Mouse (Mus musculus): Measurements from ENCODE around the gene 2810408A11Rik. TPM values are rescaled to one million over a fixed set of nuclear protein-coding genes. Genes with fewer than 3 reads are reported as not detected.

Gene 2810408A11Rik
- polyA plus RNA-seq, 1 experiment from 2014 or later = 6.4 TPM

- TF ChIP-seq CTCF (IDR thresholded peaks at IDR 0.05) = 0 out of 2 replicates have a peak, but pooled peaks have one; percentile 17
- no peak for TF ChIP-seq EP300 (IDR thresholded peaks at IDR 0.05)
- Histone ChIP-seq H3K4me1 (ENCODE audit: insufficient read depth, low read depth, low read length) (peaks cover 16% of the 10 kb centered on the region; the same call in 1 of the 2 replicates), H3K4me2 (replicated peaks; ENCODE audit: low read depth, low read length) (no peak overlapping the region), H3K27ac (ENCODE audit: low read length) (no peak overlapping the region), H3K27me3 (replicated peaks; ENCODE audit: insufficient read depth, low read length) (no peaks in the 10 kb centered on the region), H3K36me3 (ENCODE audit: insufficient read depth, low read length) (peaks cover 42% of the 10 kb centered on the region), H3K9me3 (ENCODE audit: low read length) (no peaks in the 10 kb centered on the region), H3K9ac (replicated peaks; ENCODE audit: low read depth) (no peak overlapping the region), H3K4me3 (ENCODE audit: low read depth, low read length) (no peak overlapping the region)
- ATAC-seq (no peak), DNase-seq (ENCODE audit: low spot score) (no peak)
- 58% methylated on average over 5 of the region's 5 CpGs for WGBS
Observed at GRCm38 (mm10) chr11:69915667-69916627, 15.2 kb upstream of the 2810408A11Rik start.

- no peak for ATAC-seq
- H3K27me3 ChIP-seq (replicated peaks; ENCODE audit: insufficient read depth, low read length) = no peaks in the 10 kb centered on the region
- 25% methylated on average over 9 of the region's 9 CpGs for WGBS
- peak overlapping the region; percentile 86; the same call in 1 of the 2 replicates for H3K27ac ChIP-seq (ENCODE audit: low read length)
- H3K9me3 ChIP-seq (ENCODE audit: low read length) = no peaks in the 10 kb centered on the region
- peaks cover 16% of the 10 kb centered on the region; the same call in 1 of the 2 replicates for H3K4me1 ChIP-seq (ENCODE audit: insufficient read depth, low read depth, low read length)
- H3K4me2 ChIP-seq (replicated peaks; ENCODE audit: low read depth, low read length) = peak overlapping the region; percentile 98
- H3K36me3 ChIP-seq (ENCODE audit: insufficient read depth, low read length) = peaks cover 49% of the 10 kb centered on the region
- peak overlapping the region; percentile 70; the same call in 1 of the 2 replicates for H3K4me3 ChIP-seq (ENCODE audit: low read depth, low read length)
- no peak overlapping the region for H3K9ac ChIP-seq (replicated peaks; ENCODE audit: low read depth)
- no peak for DNase-seq (ENCODE audit: low spot score)
- TF ChIP-seq EP300 (IDR thresholded peaks at IDR 0.05) (no peak), CTCF (IDR thresholded peaks at IDR 0.05) (no peak)
Observed at GRCm38 (mm10) chr11:69914917-69915430, 14.2 kb upstream of the 2810408A11Rik start.

GRCm38 (mm10) chr11:69914372-69914764 is 13.6 kb upstream of the 2810408A11Rik start:
- no peak for ATAC-seq
- peaks cover 52% of the 10 kb centered on the region for H3K36me3 ChIP-seq (ENCODE audit: insufficient read depth, low read length)
- 5% methylated on average over 17 of the region's 17 CpGs for WGBS

GRCm38 (mm10) chr11:69913554-69914371 is 13.0 kb upstream of the 2810408A11Rik start, which contains the start of gene Gps2:
Gene Gps2 (plus strand): TSS chr11:69913888.
- Histone ChIP-seq H3K36me3 (ENCODE audit: insufficient read depth, low read length) (peaks cover 55% of the 10 kb centered on the region), H3K9me3 (ENCODE audit: low read length) (no peaks in the 10 kb centered on the region), H3K4me1 (ENCODE audit: insufficient read depth, low read depth, low read length) (peaks cover 10% of the 10 kb centered on the region; the same call in 1 of the 2 replicates), H3K27me3 (replicated peaks; ENCODE audit: insufficient read depth, low read length) (no peaks in the 10 kb centered on the region), H3K9ac (replicated peaks; ENCODE audit: low read depth) (peak within 1 kb of the TSS; percentile 90), H3K27ac (ENCODE audit: low read length) (peak within 1 kb of the TSS; percentile 86), H3K4me3 (ENCODE audit: low read depth, low read length) (peak within 1 kb of the TSS; percentile 70), H3K4me2 (replicated peaks; ENCODE audit: low read depth, low read length) (peak within 1 kb of the TSS; percentile 98)
- no peak for TF ChIP-seq CTCF (IDR thresholded peaks at IDR 0.05)
- TF ChIP-seq EP300 (IDR thresholded peaks at IDR 0.05) = peak; percentile 78
- WGBS = 1% methylated on average over 60 of the region's 61 CpGs
- ATAC-seq (peak; percentile 87), DNase-seq (ENCODE audit: low spot score) (peak; percentile 98)

More at GRCm38 (mm10) chr11:69914372-69914764, 13.6 kb upstream of the 2810408A11Rik start:
- peaks cover 15% of the 10 kb centered on the region; the same call in 1 of the 2 replicates for H3K4me1 ChIP-seq (ENCODE audit: insufficient read depth, low read depth, low read length)
- peak overlapping the region; percentile 70 for H3K4me3 ChIP-seq (ENCODE audit: low read depth, low read length)
- peak overlapping the region; percentile 90 for H3K9ac ChIP-seq (replicated peaks; ENCODE audit: low read depth)
- peak; percentile 41 for DNase-seq (ENCODE audit: low spot score)
- no peaks in the 10 kb centered on the region for H3K27me3 ChIP-seq (replicated peaks; ENCODE audit: insufficient read depth, low read length)
- H3K4me2 ChIP-seq (replicated peaks; ENCODE audit: low read depth, low read length) = peak overlapping the region; percentile 98
- H3K27ac ChIP-seq (ENCODE audit: low read length) = peak overlapping the region; percentile 86
- TF ChIP-seq EP300 (IDR thresholded peaks at IDR 0.05) (no peak), CTCF (IDR thresholded peaks at IDR 0.05) (no peak)
- H3K9me3 ChIP-seq (ENCODE audit: low read length) = no peaks in the 10 kb centered on the region

- peaks cover 9% of the 10 kb centered on the region; the same call in 1 of the 2 replicates for H3K4me1 ChIP-seq (ENCODE audit: insufficient read depth, low read depth, low read length)
- no peaks in the 10 kb centered on the region for H3K27me3 ChIP-seq (replicated peaks; ENCODE audit: insufficient read depth, low read length)
- H3K4me2 ChIP-seq (replicated peaks; ENCODE audit: low read depth, low read length) = peak overlapping the region; percentile 98
- peak overlapping the region; percentile 86 for H3K27ac ChIP-seq (ENCODE audit: low read length)
- ATAC-seq (peak; percentile 83), DNase-seq (ENCODE audit: low spot score) (peak; percentile 87)
- H3K9ac ChIP-seq (replicated peaks; ENCODE audit: low read depth) = no peak overlapping the region
- TF ChIP-seq EP300 (IDR thresholded peaks at IDR 0.05) (0 out of 2 replicates have a peak, but pooled peaks have one; percentile 62), CTCF (IDR thresholded peaks at IDR 0.05) (no peak)
- H3K4me3 ChIP-seq (ENCODE audit: low read depth, low read length) = no peak overlapping the region; the same call in 1 of the 2 replicates
- H3K9me3 ChIP-seq (ENCODE audit: low read length) = no peaks in the 10 kb centered on the region
- WGBS = 52% methylated on average over 15 of the region's 15 CpGs
- H3K36me3 ChIP-seq (ENCODE audit: insufficient read depth, low read length) = peaks cover 55% of the 10 kb centered on the region
Observed at GRCm38 (mm10) chr11:69912716-69913530, 12.1 kb upstream of the 2810408A11Rik start.
